Mouse (Mus musculus): ENCODE results near the gene Snx3. TPM values are rescaled to one million over a fixed set of nuclear protein-coding genes. Genes with fewer than 3 reads are reported as not detected.

The Snx3 gene
- polyA plus RNA-seq, 1 experiment from 2014 or later = 217 TPM

- Histone ChIP-seq H3K4me3 (peak overlapping the region; percentile 60), H3K9ac (replicated peaks) (peak overlapping the region; percentile 55), H3K4me1 (peaks cover 57% of the 10 kb centered on the region), H3K36me3 (0 out of 2 replicates have a peak, but pooled peaks cover 5% of the 10 kb centered on the region), H3K27ac (replicated peaks) (peak overlapping the region; percentile 67), H3K9me3 (no peaks in the 10 kb centered on the region), H3K27me3 (peaks cover 89% of the 10 kb centered on the region), H3K4me2 (replicated peaks) (peak overlapping the region; percentile 74)
- ATAC-seq (ENCODE audit: low FRiP score, low read depth) = no peak
- WGBS = 5% methylated on average over 7 of the region's 7 CpGs
Measured at GRCm38 (mm10) chr10:42580951-42581277, 79.1 kb downstream of the Snx3 start.

GRCm38 (mm10) chr10:42581694-42582565 lies 80.1 kb downstream of the Snx3 start:
- WGBS = under 1% methylated on average over 45 of the region's 45 CpGs
- Histone ChIP-seq H3K27me3 (peaks cover 90% of the 10 kb centered on the region), H3K27ac (replicated peaks) (peak overlapping the region; percentile 50), H3K9ac (replicated peaks) (peak overlapping the region; percentile 78), H3K4me1 (peaks cover 65% of the 10 kb centered on the region), H3K9me3 (0 out of 2 replicates have a peak, but pooled peaks cover 4% of the 10 kb centered on the region), H3K4me2 (replicated peaks) (peak overlapping the region; percentile 74), H3K36me3 (0 out of 2 replicates have a peak, but pooled peaks cover under 1% of the 10 kb centered on the region), H3K4me3 (peak overlapping the region; percentile 60)
- ATAC-seq (ENCODE audit: low FRiP score, low read depth) = peak; percentile 4; the same call in 1 of the 2 replicates

- Histone ChIP-seq H3K9ac (replicated peaks) (peak overlapping the region; percentile 78), H3K4me1 (peaks cover 71% of the 10 kb centered on the region), H3K4me3 (peak overlapping the region; percentile 60), H3K4me2 (replicated peaks) (peak overlapping the region; percentile 74), H3K27me3 (peaks cover 90% of the 10 kb centered on the region), H3K27ac (replicated peaks) (peak overlapping the region; percentile 50), H3K36me3 (no peaks in the 10 kb centered on the region), H3K9me3 (0 out of 2 replicates have a peak, but pooled peaks cover 4% of the 10 kb centered on the region)
- no peak for ATAC-seq (ENCODE audit: low FRiP score, low read depth)
- WGBS = under 1% methylated on average over 44 of the region's 44 CpGs
Measured at GRCm38 (mm10) chr10:42582566-42583110, 80.8 kb downstream of the Snx3 start.

- Histone ChIP-seq H3K4me1 (peaks cover 73% of the 10 kb centered on the region), H3K4me2 (replicated peaks) (peak within 1 kb of the TSS; percentile 74), H3K9ac (replicated peaks) (peak within 1 kb of the TSS; percentile 78), H3K27ac (replicated peaks) (peak within 1 kb of the TSS; percentile 67), H3K36me3 (no peaks in the 10 kb centered on the region), H3K27me3 (peaks cover 90% of the 10 kb centered on the region), H3K4me3 (peak within 1 kb of the TSS; percentile 60), H3K9me3 (0 out of 2 replicates have a peak, but pooled peaks cover 4% of the 10 kb centered on the region)
- peak; percentile 53; the same call in 1 of the 2 replicates for ATAC-seq (ENCODE audit: low FRiP score, low read depth)
- under 1% methylated on average over 43 of the region's 43 CpGs for WGBS
Measured at GRCm38 (mm10) chr10:42583157-42583872, 81.5 kb downstream of the Snx3 start, which contains the start of the genes Nr2e1 and Ostm1. Nr2e1 (minus strand) TSS chr10:42583632. Ostm1 (plus strand) TSS chr10:42583822.

- Histone ChIP-seq H3K27ac (replicated peaks) (peak overlapping the region; percentile 67), H3K9ac (replicated peaks) (peak overlapping the region; percentile 78), H3K4me3 (peak overlapping the region; percentile 60), H3K9me3 (0 out of 2 replicates have a peak, but pooled peaks cover 4% of the 10 kb centered on the region), H3K27me3 (peaks cover 93% of the 10 kb centered on the region), H3K36me3 (no peaks in the 10 kb centered on the region), H3K4me2 (replicated peaks) (peak overlapping the region; percentile 74), H3K4me1 (peaks cover 79% of the 10 kb centered on the region)
- ATAC-seq (ENCODE audit: low FRiP score, low read depth) = peak; percentile 5; the same call in 1 of the 2 replicates
- WGBS = under 1% methylated on average over 30 of the region's 32 CpGs
Measured at GRCm38 (mm10) chr10:42583902-42584435, 82.1 kb downstream of the Snx3 start.

GRCm38 (mm10) chr10:42584436-42584983 lies 82.7 kb downstream of the Snx3 start:
- no peak for ATAC-seq (ENCODE audit: low FRiP score, low read depth)
- Histone ChIP-seq H3K9me3 (0 out of 2 replicates have a peak, but pooled peaks cover 4% of the 10 kb centered on the region), H3K4me1 (peaks cover 78% of the 10 kb centered on the region), H3K27ac (replicated peaks) (peak overlapping the region; percentile 67), H3K4me3 (peak overlapping the region; percentile 60), H3K27me3 (peaks cover 92% of the 10 kb centered on the region), H3K36me3 (no peaks in the 10 kb centered on the region), H3K9ac (replicated peaks) (peak overlapping the region; percentile 78), H3K4me2 (replicated peaks) (peak overlapping the region; percentile 74)
- 1% methylated on average over 37 of the region's 37 CpGs for WGBS

Other genes starting within 250 kb of the Snx3 start
- 3.6 TPM in 2 replicates for gene Foxo3, start 225.3 kb upstream of the Snx3 start, polyA plus RNA-seq (2016; fragmentation: Nextera tagmentation; extraction: Ambion mirVana)
- gene Afg1l, start 23.5 kb upstream of the Snx3 start, polyA plus RNA-seq (2016; fragmentation: Nextera tagmentation; extraction: Ambion mirVana) = 3.7 and 4.8 TPM in 2 replicates
- gene Nr2e1, start 81.6 kb downstream of the Snx3 start, polyA plus RNA-seq (2016; fragmentation: Nextera tagmentation; extraction: Ambion mirVana) = 35.2 and 46.5 TPM in 2 replicates
- 35.4 and 40.1 TPM in 2 replicates for gene Ostm1, start 81.8 kb downstream of the Snx3 start, polyA plus RNA-seq (2016; fragmentation: Nextera tagmentation; extraction: Ambion mirVana)

Measured in midbrain, embryonic 12.5 days (tissue).